Comparison of ENCODE assay signal across 11 mouse cellular contexts in the genomic region with DNA sequence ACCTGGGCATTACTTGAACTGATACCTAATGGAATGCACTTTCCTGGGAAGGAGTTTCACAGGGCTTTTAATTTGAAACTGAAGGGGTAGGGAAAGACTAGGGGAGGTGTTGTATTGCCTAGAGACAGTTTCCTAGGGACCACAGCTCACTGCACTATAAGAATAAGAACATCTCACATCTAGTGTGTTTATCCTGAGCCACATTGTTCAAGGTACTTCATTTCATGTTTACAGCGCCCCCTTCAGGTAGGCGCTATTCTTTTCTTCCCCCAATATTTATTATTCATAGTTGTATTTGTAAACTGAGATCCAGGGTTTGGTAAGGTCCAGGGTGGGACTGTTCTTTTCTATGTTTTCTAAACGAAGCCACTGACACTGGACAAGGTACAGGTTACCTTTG. TPM values are rescaled to one million over a fixed set of nuclear protein-coding genes. Genes with fewer than 3 reads are reported as not detected.
DNase-seq lines count a peak whose midpoint lies in the region; ATAC-seq and TF ChIP-seq lines count a peak whose summit lies in the region.
"Had no signal": no experiment of that assay in that cellular context is flagged by ENCODE, and none has a peak within 500 bp of the region (broad histone marks: within the 10 kb centered on the region; RNA-seq: fewer than 3 reads in every experiment).

No protein-coding gene starts in this region.

- no peaks in the 10 kb centered on the region for H3K4me1 ChIP-seq in midbrain, embryonic 10.5 days
- no peaks in the 10 kb centered on the region for H3K4me1 ChIP-seq in forebrain, embryonic 12.5 days
- H3K4me1 ChIP-seq: embryonic facial prominence, embryonic 15.5 days; hindbrain, embryonic 10.5 days; midbrain, embryonic 15.5 days had no signal

- 5% methylated on average over 3 of the region's 3 CpGs for WGBS in midbrain, embryonic 10.5 days
- 11% methylated on average over 3 of the region's 3 CpGs for WGBS in forebrain, embryonic 12.5 days

- H3K36me3 ChIP-seq in midbrain, embryonic 10.5 days, result no peaks in the 10 kb centered on the region
- H3K36me3 ChIP-seq in forebrain, embryonic 12.5 days (replicated peaks), result no peaks in the 10 kb centered on the region
- H3K36me3 ChIP-seq: embryonic facial prominence, embryonic 15.5 days; hindbrain, embryonic 10.5 days; midbrain, embryonic 15.5 days had no signal

- ATAC-seq in megakaryocyte-erythroid progenitor cell, adult 5-6 weeks (replicated peaks; ENCODE audit: low FRiP score, low TSS enrichment, poor library complexity, severe bottlenecking), result peak; percentile 69
- no peak for ATAC-seq in cerebellum, adult (ENCODE audit: insufficient number of reproducible peaks, low FRiP score, low TSS enrichment)
- ATAC-seq in forebrain, embryonic 12.5 days (ENCODE audit: low FRiP score), result no peak
- ATAC-seq: midbrain, embryonic 15.5 days had no signal

- H3K4me3 ChIP-seq in midbrain, embryonic 10.5 days, result no peak overlapping the region
- H3K4me3 ChIP-seq in forebrain, embryonic 12.5 days (replicated peaks), result no peak overlapping the region
- H3K4me3 ChIP-seq: embryonic facial prominence, embryonic 15.5 days; hindbrain, embryonic 10.5 days; midbrain, embryonic 15.5 days had no signal

- TF ChIP-seq CTCF in brain, embryonic 14.5 days (IDR thresholded peaks at IDR 0.05; ENCODE audit: borderline replicate concordance, extremely low read depth, insufficient read depth, insufficient read length), result no peak

- no peak for TF ChIP-seq POLR2A in brain, embryonic 14.5 days (IDR thresholded peaks at IDR 0.05; ENCODE audit: borderline replicate concordance, extremely low read depth, insufficient read depth, insufficient read length, poor library complexity, severe bottlenecking)

- peak; percentile 37 for DNase-seq in heart, postnatal 4 days
- no peak for DNase-seq in heart, adult 8-10 months (ENCODE audit: low spot score)
- DNase-seq in CD4-positive, CD25-positive, alpha-beta regulatory T cell, adult 2 months (ENCODE audit: low read depth, low spot score), result peak; percentile 82
- DNase-seq in brain, embryonic 14.5 days (ENCODE audit: low read depth), result peak; percentile 15
- DNase-seq in midbrain, embryonic 10.5 days (ENCODE audit: low spot score), result no peak

- H3K9ac ChIP-seq in forebrain, embryonic 12.5 days, result no peak overlapping the region
- H3K9ac ChIP-seq: embryonic facial prominence, embryonic 15.5 days; midbrain, embryonic 15.5 days had no signal

- H3K27ac ChIP-seq in midbrain, embryonic 10.5 days (replicated peaks), result no peak overlapping the region
- H3K27ac ChIP-seq in forebrain, embryonic 12.5 days, result no peak overlapping the region
- H3K27ac ChIP-seq: embryonic facial prominence, embryonic 15.5 days; hindbrain, embryonic 10.5 days; midbrain, embryonic 15.5 days had no signal

- H3K9me3 ChIP-seq in midbrain, embryonic 10.5 days (replicated peaks), result no peaks in the 10 kb centered on the region
- H3K9me3 ChIP-seq in forebrain, embryonic 12.5 days, result no peaks in the 10 kb centered on the region
- H3K9me3 ChIP-seq: embryonic facial prominence, embryonic 15.5 days; hindbrain, embryonic 10.5 days; midbrain, embryonic 15.5 days had no signal

- no peak overlapping the region for H3K4me2 ChIP-seq in forebrain, embryonic 12.5 days
- H3K4me2 ChIP-seq: embryonic facial prominence, embryonic 15.5 days; midbrain, embryonic 15.5 days had no signal

- no peaks in the 10 kb centered on the region for H3K27me3 ChIP-seq in midbrain, embryonic 10.5 days (ENCODE audit: low read depth, poor library complexity, severe bottlenecking)
- H3K27me3 ChIP-seq in forebrain, embryonic 12.5 days, result 0 out of 2 replicates have a peak, but pooled peaks cover 4% of the 10 kb centered on the region
- H3K27me3 ChIP-seq: embryonic facial prominence, embryonic 15.5 days; midbrain, embryonic 15.5 days had no signal

RNA-seq across cellular contexts. Expression of gene Slc27a5, which starts 5.8 kb away (rescaled TPM):
- not detected for total RNA-seq in heart, postnatal 4 days (2021)
- not detected for total RNA-seq in heart, adult 8-10 months (2022)
- polyA plus RNA-seq in brain, embryonic 14.5 days (2012; rRNA removed), result 0.75 and 1.9 TPM in 2 replicates
- total RNA-seq in megakaryocyte-erythroid progenitor cell, adult 5-6 weeks (2014; fragmentation: Nextera tagmentation), result not detected in 2 replicates
- not detected in 2 replicates for total RNA-seq in megakaryocyte-erythroid progenitor cell, adult 5-6 weeks (2017)
- 0.05 and 0.07 TPM in 2 replicates for polyA plus RNA-seq in midbrain, embryonic 10.5 days (2016; fragmentation: Nextera tagmentation; extraction: Ambion mirVana)
- 0.14 and 0.18 TPM in 2 replicates for polyA plus RNA-seq in forebrain, embryonic 12.5 days (2016; fragmentation: Nextera tagmentation; extraction: Ambion mirVana)

RNA-seq across cellular contexts. Expression of gene Trim28, which starts 6.7 kb away (rescaled TPM):
- 100 to 1,000 TPM; 240 to 249 TPM for total RNA-seq in heart, postnatal 4 days (2021)
- total RNA-seq in heart, adult 8-10 months (2022), result 10 to 100 TPM; 77.8 to 92.6 (median 83.6) TPM
- polyA plus RNA-seq in brain, embryonic 14.5 days (2012; rRNA removed), result 585 and 651 TPM in 2 replicates
- total RNA-seq in megakaryocyte-erythroid progenitor cell, adult 5-6 weeks (2014; fragmentation: Nextera tagmentation), result 654 and 831 TPM in 2 replicates
- 556 and 566 TPM in 2 replicates for total RNA-seq in megakaryocyte-erythroid progenitor cell, adult 5-6 weeks (2017)
- polyA plus RNA-seq in midbrain, embryonic 10.5 days (2016; fragmentation: Nextera tagmentation; extraction: Ambion mirVana), result 349 and 398 TPM in 2 replicates
- polyA plus RNA-seq in forebrain, embryonic 12.5 days (2016; fragmentation: Nextera tagmentation; extraction: Ambion mirVana), result 370 and 396 TPM in 2 replicates

RNA-seq across cellular contexts. Expression of gene Zfp446, which starts 14.6 kb away (rescaled TPM):
- 1 to 10 TPM; 3.3 to 4.3 TPM for total RNA-seq in heart, postnatal 4 days (2021)
- 1 to 10 TPM; 2.2 to 4.1 (median 3.6) TPM for total RNA-seq in heart, adult 8-10 months (2022)
- polyA plus RNA-seq in brain, embryonic 14.5 days (2012; rRNA removed), result 14.2 and 16.5 TPM in 2 replicates
- total RNA-seq in megakaryocyte-erythroid progenitor cell, adult 5-6 weeks (2014; fragmentation: Nextera tagmentation), result 6.1 and 9.0 TPM in 2 replicates
- total RNA-seq in megakaryocyte-erythroid progenitor cell, adult 5-6 weeks (2017), result 1.6 and 1.9 TPM in 2 replicates
- 18.0 and 19.4 TPM in 2 replicates for polyA plus RNA-seq in midbrain, embryonic 10.5 days (2016; fragmentation: Nextera tagmentation; extraction: Ambion mirVana)
- 15.3 and 15.7 TPM in 2 replicates for polyA plus RNA-seq in forebrain, embryonic 12.5 days (2016; fragmentation: Nextera tagmentation; extraction: Ambion mirVana)

RNA-seq across cellular contexts. Expression of gene Zbtb45, which starts 17.6 kb away (rescaled TPM):
- 10 to 100 TPM; 11.0 to 12.1 TPM for total RNA-seq in heart, postnatal 4 days (2021)
- total RNA-seq in heart, adult 8-10 months (2022), result 10 to 100 TPM in 1 of 4 experiments, 1 to 10 TPM in 3; 6.9 to 11.3 (median 7.2) TPM
- 54.8 and 54.9 TPM in 2 replicates for polyA plus RNA-seq in brain, embryonic 14.5 days (2012; rRNA removed)
- total RNA-seq in megakaryocyte-erythroid progenitor cell, adult 5-6 weeks (2014; fragmentation: Nextera tagmentation), result 14.0 and 30.8 TPM in 2 replicates
- 5.1 and 9.2 TPM in 2 replicates for total RNA-seq in megakaryocyte-erythroid progenitor cell, adult 5-6 weeks (2017)
- 32.7 and 36.4 TPM in 2 replicates for polyA plus RNA-seq in midbrain, embryonic 10.5 days (2016; fragmentation: Nextera tagmentation; extraction: Ambion mirVana)
- 34.9 and 35.9 TPM in 2 replicates for polyA plus RNA-seq in forebrain, embryonic 12.5 days (2016; fragmentation: Nextera tagmentation; extraction: Ambion mirVana)

RNA-seq across cellular contexts. Expression of gene Zfp324, which starts 26.6 kb away (rescaled TPM):
- 1 to 10 TPM; 4.9 to 5.4 TPM for total RNA-seq in heart, postnatal 4 days (2021)
- 1 to 10 TPM; 2.7 to 3.2 (median 2.8) TPM for total RNA-seq in heart, adult 8-10 months (2022)
- 14.1 and 16.1 TPM in 2 replicates for polyA plus RNA-seq in brain, embryonic 14.5 days (2012; rRNA removed)
- 3.7 and 4.3 TPM in 2 replicates for total RNA-seq in megakaryocyte-erythroid progenitor cell, adult 5-6 weeks (2014; fragmentation: Nextera tagmentation)
- total RNA-seq in megakaryocyte-erythroid progenitor cell, adult 5-6 weeks (2017), result 3.1 and 7.7 TPM in 2 replicates
- polyA plus RNA-seq in midbrain, embryonic 10.5 days (2016; fragmentation: Nextera tagmentation; extraction: Ambion mirVana), result 11.4 and 13.2 TPM in 2 replicates
- polyA plus RNA-seq in forebrain, embryonic 12.5 days (2016; fragmentation: Nextera tagmentation; extraction: Ambion mirVana), result 11.3 and 12.4 TPM in 2 replicates

Comparison
In these comparisons a context has a peak if more than half of its experiments do, and no peak if none do; other contexts are left out.
1. DNase-seq: peak in heart, postnatal 4 days (single experiment), CD4-positive, CD25-positive, alpha-beta regulatory T cell, adult 2 months (single experiment) and brain, embryonic 14.5 days (single experiment); none in heart, adult 8-10 months (single experiment) and midbrain, embryonic 10.5 days (single experiment).